Comparison of ENCODE assay signal across 9 mouse cellular contexts in the genomic region with DNA sequence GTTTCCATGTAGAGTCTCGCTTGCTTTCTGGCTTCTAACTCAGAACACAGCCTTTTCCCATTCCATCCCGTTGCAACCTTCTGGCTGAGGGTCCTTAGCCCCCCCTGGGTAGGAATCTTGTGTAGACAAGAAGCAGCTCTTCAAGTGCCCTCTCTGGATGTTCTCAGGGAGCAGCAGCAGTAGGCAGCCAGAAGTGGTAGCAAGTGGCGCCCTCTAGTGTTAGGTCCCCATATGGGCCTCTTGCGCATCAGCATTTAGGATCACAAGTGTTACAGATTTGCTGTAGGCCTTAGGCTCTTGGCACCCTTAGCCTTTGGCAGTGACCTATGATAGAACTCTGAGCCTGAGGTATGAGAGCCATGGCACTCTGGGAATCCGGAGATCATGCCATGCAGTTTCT.
DNase-seq lines count a peak whose midpoint lies in the region; ATAC-seq and TF ChIP-seq lines count a peak whose summit lies in the region.
"Had no signal": no experiment of that assay in that cellular context is flagged by ENCODE, and none has a peak within 500 bp of the region (broad histone marks: within the 10 kb centered on the region; RNA-seq: fewer than 3 reads in every experiment).

No protein-coding gene starts in this region.

- H3K4me2 ChIP-seq in kidney, embryonic 14.5 days (replicated peaks; ENCODE audit: low read depth, low read length): no peak overlapping the region

- H3K27ac ChIP-seq in kidney, adult 2 months (ENCODE audit: insufficient read depth, low read depth, low read length): no peak overlapping the region
- H3K27ac ChIP-seq in kidney, embryonic 14.5 days (ENCODE audit: low read depth, low read length): no peak overlapping the region
- no peak overlapping the region for H3K27ac ChIP-seq in bone marrow macrophage, adult 2 months (ENCODE audit: insufficient read depth, low read depth, low read length)
- no peak overlapping the region for H3K27ac ChIP-seq in left cerebral cortex, adult 2 months
- H3K27ac ChIP-seq: macrophage had no signal

- no peaks in the 10 kb centered on the region for H3K36me3 ChIP-seq in kidney, adult 2 months (ENCODE audit: control insufficient read depth, insufficient read depth, low read length)
- H3K36me3 ChIP-seq in kidney, embryonic 14.5 days (ENCODE audit: control insufficient read depth, insufficient read depth, low read length): no peaks in the 10 kb centered on the region
- no peaks in the 10 kb centered on the region for H3K36me3 ChIP-seq in G1E (replicated peaks)

- H3K9me3 ChIP-seq in kidney, embryonic 14.5 days (ENCODE audit: control insufficient read depth, low read length): no peaks in the 10 kb centered on the region
- H3K9me3 ChIP-seq in G1E (replicated peaks): peaks cover 46% of the 10 kb centered on the region

- no peak for ATAC-seq in kidney, embryonic 14.5 days (ENCODE audit: low FRiP score, low TSS enrichment)
- ATAC-seq in G1E (ENCODE audit: extremely low read depth, insufficient number of reproducible peaks, low FRiP score, poor library complexity, severe bottlenecking): no peak
- ATAC-seq in erythroid progenitor cell, adult 5-6 weeks (replicated peaks; ENCODE audit: low FRiP score, poor library complexity, severe bottlenecking): no peak

- WGBS in kidney, adult 2 months: 59% methylated on average over 5 of the region's 5 CpGs
- whole genome bisulfite sequencing in kidney, embryonic 14.5 days: 59% methylated on average over 5 of the region's 5 CpGs

- TF ChIP-seq CTCF in kidney, adult 2 months (conservative IDR thresholded peaks at IDR 0.05; ENCODE audit: insufficient read depth, insufficient read length, low read depth, low read length): peak; percentile 71
- TF ChIP-seq CTCF in G1E (IDR thresholded peaks at IDR 0.05; ENCODE audit: low read depth, low read length): peak; percentile 18; the same call in 1 of the 2 replicates
- peak; percentile 54 for TF ChIP-seq CTCF in bone marrow macrophage, adult 2 months (IDR thresholded peaks at IDR 0.05; ENCODE audit: low read depth, low read length)
- peak; percentile 67 for TF ChIP-seq CTCF in left cerebral cortex, adult 2 months (IDR thresholded peaks at IDR 0.05)

- no peak overlapping the region for H3K4me3 ChIP-seq in kidney, adult 2 months (ENCODE audit: insufficient read depth, low read depth, low read length)
- H3K4me3 ChIP-seq in kidney, embryonic 14.5 days (ENCODE audit: low read length): no peak overlapping the region
- H3K4me3 ChIP-seq in G1E (ENCODE audit: low read depth, low read length): no peak overlapping the region
- no peak overlapping the region for H3K4me3 ChIP-seq in bone marrow macrophage, adult 2 months (ENCODE audit: insufficient read depth, low read length)
- no peak overlapping the region for H3K4me3 ChIP-seq in left cerebral cortex, adult 2 months

- no peaks in the 10 kb centered on the region for H3K27me3 ChIP-seq in kidney, adult 2 months (replicated peaks; ENCODE audit: control insufficient read depth, insufficient read depth, low read length)
- no peaks in the 10 kb centered on the region for H3K27me3 ChIP-seq in kidney, embryonic 14.5 days (ENCODE audit: control insufficient read depth, insufficient read depth, low read length)
- H3K27me3 ChIP-seq in G1E (ENCODE audit: insufficient read depth, low read length): no peaks in the 10 kb centered on the region

- TF ChIP-seq POLR2A in kidney, adult 2 months (IDR thresholded peaks at IDR 0.05; ENCODE audit: low read depth, low read length): no peak
- TF ChIP-seq POLR2A in bone marrow macrophage, adult 2 months (IDR thresholded peaks at IDR 0.05; ENCODE audit: borderline replicate concordance, low read depth, low read length): no peak

- no peaks in the 10 kb centered on the region for H3K4me1 ChIP-seq in kidney, adult 2 months (ENCODE audit: control insufficient read depth, insufficient read depth, low read length)
- H3K4me1 ChIP-seq in kidney, embryonic 14.5 days (ENCODE audit: control insufficient read depth, insufficient read depth, low read length): no peaks in the 10 kb centered on the region
- no peaks in the 10 kb centered on the region for H3K4me1 ChIP-seq in G1E (ENCODE audit: insufficient read depth, low read depth, low read length)
- no peaks in the 10 kb centered on the region for H3K4me1 ChIP-seq in bone marrow macrophage, adult 2 months (ENCODE audit: control insufficient read depth, insufficient read depth, low read length)

- intact Hi-C loops in left cerebral cortex, adult 2 months (cut with DNase I): loop anchor here (10.0 kb wide), 1 partner anchor 102 kb away; no protein-coding TSS in a partner anchor

- H3K9ac ChIP-seq in kidney, embryonic 14.5 days (ENCODE audit: low read depth, low read length): no peak overlapping the region

- DNase-seq in kidney, adult 2 months: peak; percentile 39
- DNase-seq in G1E (ENCODE audit: low spot score): no peak
- peak; percentile 26 to 35 for DNase-seq in frontal cortex, postnatal 36 days (ENCODE audit: low spot score in 2 of 2)
- DNase-seq in left cerebral cortex, adult 2 months (ENCODE audit: extremely low spot score in 1 of 2, low spot score in 2 of 2): peak; percentile 23 to 42
- DNase-seq in retina, embryonic 14.5 days (ENCODE audit: low spot score): peak; percentile 72

Comparison
In these comparisons a context has a peak if more than half of its experiments do, and no peak if none do; other contexts are left out.
1. CTCF ChIP-seq: peak in every context shown above with its lines; median percentile 71 in kidney, adult 2 months; 67 in left cerebral cortex, adult 2 months; 54 in bone marrow macrophage, adult 2 months; 18 in G1E.